Mouse (Mus musculus) spleen, adult 2 months (tissue): ENCODE results near the gene Rxfp4.

Experiments used
- CTCF ChIP-seq: fragments of 200-500 bp; IDR thresholded peaks from 2 replicates; pipeline ENCODE4 v1.5.1; 2011; ENCODE audit warnings: mild to moderate bottlenecking, inconsistent platforms; ENCODE audit not compliant: insufficient read depth, insufficient read length, insufficient replicate concordance; ENCODE audit errors: extremely low read depth
- POLR2A ChIP-seq: fragments of 200-500 bp; IDR thresholded peaks from 2 replicates; pipeline ENCODE4 v1.6.1; 2011; ENCODE audit warnings: low read depth, low read length, inconsistent platforms

DNA sequence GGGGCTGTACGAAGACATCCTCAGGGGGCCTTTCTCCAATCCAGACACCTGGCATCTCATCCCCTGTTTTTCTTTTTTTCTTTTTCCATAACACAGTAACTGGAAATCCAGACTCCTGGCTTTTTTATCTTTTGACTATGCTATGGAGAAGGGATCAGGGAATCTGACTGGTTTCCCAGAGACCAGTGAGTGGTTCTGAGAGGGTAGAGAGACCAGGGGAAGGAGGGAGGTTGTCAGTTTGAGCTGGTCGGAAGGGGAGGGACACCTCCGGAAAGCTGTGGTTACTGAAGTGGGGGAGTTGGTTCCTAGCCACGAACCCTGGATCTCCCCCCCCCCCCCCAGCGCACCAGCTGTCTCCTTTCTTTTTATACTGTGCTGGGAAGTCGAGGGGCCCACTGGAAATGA, 30.0 kb downstream of the Rxfp4 start:
- TF ChIP-seq CTCF (no peak), POLR2A (no peak)
